Mouse (Mus musculus) testis, adult 2 months (tissue): ENCODE measurements around the gene Pdcd4.

Source experiments
- CTCF ChIP-seq: fragments of 200-500 bp; IDR thresholded peaks from 2 replicates; pipeline ENCODE4 v1.5.1; 2012; ENCODE audit warnings: low read depth, mild to moderate bottlenecking, inconsistent platforms, low read length, moderate library complexity; ENCODE audit not compliant: control insufficient read depth, insufficient read depth, insufficient replicate concordance
- POLR2A ChIP-seq: fragments of 200-500 bp; IDR thresholded peaks from 2 replicates; pipeline ENCODE4 v1.6.1; 2012; ENCODE audit warnings: low read depth, mild to moderate bottlenecking, inconsistent platforms, low read length, moderate library complexity; ENCODE audit not compliant: control insufficient read depth

DNA sequence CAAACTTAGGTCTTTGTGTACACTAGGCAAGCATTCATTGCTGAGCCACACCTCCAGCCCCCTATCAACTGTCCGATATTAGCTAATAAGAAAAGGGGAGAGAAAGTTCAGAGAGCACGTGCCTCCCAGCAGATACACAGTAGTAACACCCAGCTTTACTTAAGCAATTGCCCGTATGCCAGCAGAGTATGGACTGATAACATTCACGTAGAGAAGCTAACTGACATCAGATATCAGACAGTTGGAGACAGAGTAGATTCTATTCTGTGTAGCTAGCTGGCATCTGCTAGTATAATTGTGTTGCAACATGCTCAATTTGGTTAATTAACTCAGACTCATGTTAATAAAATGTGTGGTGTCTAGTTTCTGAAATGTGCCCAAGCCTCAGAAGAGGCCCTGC is 49.1 kb downstream of the Pdcd4 start:
- TF ChIP-seq CTCF (no peak), POLR2A (no peak)
